Mouse (Mus musculus) liver, adult 2 months (tissue): ENCODE measurements around the gene Uap1.

Source experiments
- CTCF ChIP-seq: fragments of 200-500 bp; IDR thresholded peaks from 2 replicates; pipeline ENCODE4 v1.5.1; 2011; ENCODE audit warnings: low read depth, low read length, control low read depth
- POLR2A ChIP-seq: fragments of 200-500 bp; IDR thresholded peaks from 2 replicates; pipeline ENCODE4 v1.6.1; 2011; ENCODE audit warnings: low read length, control low read depth; ENCODE audit not compliant: insufficient read depth; ENCODE audit errors: extremely low read depth

DNA sequence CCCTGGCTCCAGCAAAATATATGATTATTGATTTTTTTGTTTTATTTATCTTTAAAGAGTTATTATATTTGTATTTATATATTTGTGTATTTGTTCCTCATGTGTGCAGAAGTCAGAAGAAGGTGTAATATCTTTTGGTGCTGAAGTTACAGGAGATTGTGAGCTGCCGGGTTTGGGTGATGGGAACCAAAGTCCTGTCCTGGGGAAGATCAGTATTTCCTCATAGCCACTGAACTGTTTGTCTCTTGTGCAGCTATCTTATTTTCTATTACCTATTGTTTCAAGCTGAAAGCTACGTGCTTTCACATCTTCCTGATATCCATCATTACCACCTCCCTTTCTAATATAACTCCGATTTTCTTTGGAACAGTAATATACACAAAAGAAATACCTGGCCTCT is 40.8 kb upstream of the Uap1 start:
- TF ChIP-seq POLR2A, result no peak
- TF ChIP-seq CTCF, result no peak
